Mouse (Mus musculus) spleen, adult 18-20 months (tissue): ENCODE measurements around the gene Tex37.

Experiments
- DNase-seq, 2 experiments: peaks; one replicate each; pipeline ENCODE4 v3.0.0; 2022; ENCODE audit warnings: mixed read lengths in 2 of 2

Tex37 gene

DNA sequence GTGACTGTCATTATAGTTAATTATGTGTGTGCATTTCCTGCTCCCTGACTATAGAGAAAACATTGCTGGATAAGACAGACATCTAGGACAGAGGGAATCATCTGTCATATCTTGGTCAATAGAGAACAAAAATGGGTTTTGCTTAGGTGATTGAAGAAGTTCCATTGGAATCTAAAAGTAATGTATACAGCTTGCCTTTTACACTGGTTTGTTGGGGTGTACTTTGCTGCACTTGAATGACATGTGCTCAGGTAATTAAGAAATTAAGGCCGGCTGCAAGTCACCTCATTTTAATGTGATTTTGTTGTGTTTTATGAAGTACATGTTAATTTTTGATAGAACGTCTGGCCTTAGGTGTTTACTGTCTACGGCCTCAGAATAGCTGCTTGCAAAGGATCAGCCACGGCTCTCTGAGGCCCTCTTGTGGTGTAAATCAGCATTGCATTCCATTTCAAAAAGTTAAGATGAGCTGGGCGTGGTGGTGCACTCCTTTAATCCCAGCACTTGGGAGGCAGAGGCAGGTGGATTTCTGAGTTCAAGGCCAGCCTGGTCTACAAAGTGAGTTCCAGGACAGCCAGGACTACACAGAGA is 37.9 kb downstream of the Tex37 start:
- peak; percentile 30 to 77 for DNase-seq

DNA sequence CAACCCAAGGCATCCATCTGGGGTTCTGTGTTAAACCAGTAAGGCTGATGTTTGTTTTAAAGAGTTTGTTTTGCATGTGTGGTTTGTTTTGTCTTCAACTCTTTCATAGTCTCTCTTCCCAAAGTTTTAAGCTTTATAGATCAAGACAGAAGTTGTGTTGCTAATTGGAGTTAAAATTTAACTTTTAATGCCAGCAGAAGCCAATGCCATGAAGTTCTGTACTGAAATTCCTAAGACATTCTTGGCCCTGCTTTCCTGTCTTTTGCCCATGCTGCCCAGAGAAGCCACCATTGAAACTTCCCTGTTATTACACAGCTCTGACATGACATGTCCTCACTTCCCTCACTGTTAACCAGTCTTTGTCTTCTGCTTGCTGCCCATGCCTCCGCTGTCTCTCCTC is 43.7 kb downstream of the Tex37 start:
- no peak for DNase-seq

DNA sequence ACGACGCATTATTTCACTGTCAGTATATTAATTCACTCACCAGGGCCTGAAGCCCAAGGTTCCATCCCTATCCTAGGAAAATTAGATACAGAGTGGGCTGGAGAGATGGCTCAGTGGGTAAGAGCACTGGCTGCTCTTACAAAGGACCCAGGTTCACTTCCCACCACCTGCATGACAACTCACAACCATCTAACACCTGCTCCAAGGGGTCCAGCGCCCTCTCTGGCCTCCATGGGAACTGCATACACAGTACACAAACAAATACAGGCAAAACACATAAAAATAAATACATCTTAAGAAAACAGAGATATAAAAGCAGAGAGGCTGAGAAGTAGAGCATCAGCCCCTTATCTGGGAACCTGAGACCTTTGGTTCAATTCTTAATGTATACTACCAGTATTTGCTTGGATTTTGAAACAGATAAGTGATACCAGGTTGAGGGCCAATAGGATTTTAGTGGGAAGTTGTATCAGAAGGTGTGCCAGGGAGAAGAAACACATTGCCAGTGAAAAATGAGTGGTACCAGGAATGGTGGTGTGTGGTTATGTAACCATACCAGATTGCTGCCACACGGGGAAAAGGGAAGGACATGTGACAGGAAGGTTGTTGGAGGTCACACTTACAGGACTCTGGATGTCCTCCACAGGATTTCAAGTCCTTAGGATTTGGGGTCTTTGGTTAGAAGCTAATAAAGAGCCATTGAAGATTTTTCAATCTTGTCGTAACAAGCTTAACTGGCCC is 44.5 kb downstream of the Tex37 start:
- no peak for DNase-seq

DNA sequence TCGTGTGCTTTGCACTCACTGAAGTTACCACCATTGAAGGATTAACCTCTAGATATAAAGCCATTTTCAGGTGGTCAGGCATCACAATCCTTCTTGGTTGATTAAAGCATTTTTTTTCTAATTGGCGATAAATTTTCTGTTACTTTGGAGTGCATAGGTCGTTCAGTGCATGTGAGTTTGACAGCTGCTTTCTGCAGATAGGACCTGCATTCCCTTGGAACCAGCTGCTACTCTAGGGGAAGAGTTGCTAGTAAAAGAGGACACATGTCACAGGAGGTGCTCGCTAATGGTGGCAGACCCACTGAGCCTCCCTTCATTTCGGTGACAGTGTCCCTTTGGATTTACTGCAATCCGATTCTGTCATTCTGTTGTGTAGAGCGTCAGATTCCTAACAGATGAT is 46.2 kb downstream of the Tex37 start:
- no peak for DNase-seq

DNA sequence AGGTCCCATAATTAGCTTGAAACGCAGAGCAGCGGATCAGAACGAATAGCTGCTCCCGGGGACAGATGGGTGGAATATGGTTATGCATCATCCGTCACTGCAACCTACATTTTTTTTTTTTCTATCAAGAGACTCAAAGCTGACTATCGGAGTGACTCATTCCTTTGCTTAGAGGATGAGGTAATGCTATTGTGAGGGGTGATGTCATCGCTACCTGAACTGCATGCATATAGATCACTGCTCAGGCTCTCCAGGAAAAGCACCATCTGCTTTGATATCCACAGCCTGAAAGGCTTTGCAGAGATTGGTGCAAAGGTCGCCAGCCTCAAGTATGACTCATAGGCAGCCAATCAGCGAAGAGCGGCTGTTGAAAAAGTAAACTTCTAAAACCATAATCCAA is 46.6 kb downstream of the Tex37 start:
- DNase-seq, result no peak

DNA sequence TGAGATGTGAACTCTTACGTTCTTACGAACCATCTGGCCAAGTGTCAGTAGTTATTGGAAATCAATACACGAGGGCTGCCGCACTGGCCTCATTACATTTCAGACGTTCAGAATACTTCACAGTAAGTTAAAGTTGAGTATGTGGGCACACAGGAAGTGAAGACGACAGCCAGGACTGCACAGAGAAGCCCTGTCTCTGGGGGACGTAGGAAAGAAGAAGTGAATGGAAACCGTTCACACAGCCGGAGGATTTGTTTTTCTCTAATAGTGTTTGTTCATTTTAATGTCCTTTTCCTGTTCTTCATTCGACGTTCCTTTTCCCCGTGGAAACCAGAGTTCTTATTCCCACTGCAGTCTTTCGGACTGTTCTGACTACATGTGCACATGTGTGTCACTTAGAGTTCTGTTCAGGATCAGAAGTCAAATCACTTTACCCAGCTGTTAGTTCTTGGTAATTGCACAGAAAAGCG is 47.2 kb downstream of the Tex37 start:
- peak in 1 of 2 experiments; percentile 24 for DNase-seq

DNA sequence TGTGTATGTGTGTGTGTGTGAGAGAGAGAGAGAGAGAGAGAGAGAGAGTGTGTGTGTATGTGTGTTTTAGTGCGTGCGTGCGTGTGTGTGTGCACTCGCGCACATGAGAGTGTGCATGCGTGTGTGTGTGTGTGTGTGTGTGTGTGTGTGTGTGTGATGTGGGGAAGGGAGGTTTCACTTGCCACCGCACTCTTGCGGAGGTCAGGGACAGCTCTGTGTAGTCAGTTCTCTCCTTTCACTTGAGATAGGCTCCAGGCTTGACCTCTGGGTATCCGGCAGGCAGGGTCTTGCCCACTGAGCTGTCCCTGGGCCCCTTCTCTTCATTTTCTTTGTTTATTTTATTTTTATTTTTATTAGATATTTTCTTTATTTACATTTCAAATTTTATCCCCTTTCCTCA is 51.4 kb downstream of the Tex37 start:
- no peak for DNase-seq

DNA sequence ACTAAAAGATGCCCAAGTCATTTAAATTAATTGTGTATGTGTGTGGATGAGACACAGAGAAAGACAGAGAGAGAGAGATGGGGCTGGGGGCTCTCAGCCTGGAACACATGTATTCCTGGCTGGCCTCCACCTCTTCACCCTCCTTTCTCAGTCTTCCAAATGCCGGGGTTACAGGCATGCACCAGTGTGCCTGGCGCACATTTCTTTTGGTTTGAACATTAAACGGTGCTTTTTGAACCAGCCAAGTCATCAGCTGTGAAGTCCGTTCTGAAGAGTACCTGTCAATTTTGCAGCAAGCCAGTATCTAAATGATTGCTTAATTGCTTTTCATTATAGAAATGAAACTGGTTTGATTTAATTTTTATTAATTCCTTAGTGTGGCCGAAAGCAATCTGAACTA is 52.0 kb downstream of the Tex37 start:
- no peak for DNase-seq

DNA sequence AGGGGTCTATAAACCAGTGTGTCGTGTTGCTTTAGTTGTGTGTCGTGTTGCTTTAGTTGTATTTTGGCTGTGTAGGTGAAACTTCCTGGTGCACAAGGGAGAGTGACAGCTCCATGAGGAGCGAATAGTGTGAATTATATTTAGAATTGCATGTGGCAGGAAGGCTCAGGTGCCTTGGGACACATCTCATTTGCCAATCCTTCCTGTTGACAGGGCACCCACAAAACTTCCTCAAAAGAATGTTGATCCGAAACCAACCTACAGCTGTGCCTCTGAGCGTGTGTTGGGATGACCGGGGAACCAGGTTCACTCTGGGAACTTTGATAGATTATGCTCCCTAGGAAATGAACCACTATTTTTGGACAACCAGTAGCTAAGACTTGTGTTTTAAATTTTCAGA is 54.4 kb downstream of the Tex37 start:
- no peak for DNase-seq
